In genomic region chr1:189661856-189662255, GRCm38 (mm10) we compare ENCODE assay signal across 8 mouse cellular contexts. TPM values are rescaled to one million over a fixed set of nuclear protein-coding genes. Genes with fewer than 3 reads are reported as not detected.
A peak's percentile ranks its signal among the peaks of the same experiment; 100 is the strongest.
DNase-seq lines count a peak whose midpoint lies in the region; ATAC-seq and TF ChIP-seq lines count a peak whose summit lies in the region.

No protein-coding gene starts in this region.

- peak; percentile 69 for TF ChIP-seq CTCF in heart, postnatal 0 days (IDR thresholded peaks at IDR 0.05; ENCODE audit: low read depth)
- peak; percentile 56; the same call in 1 of the 2 replicates for TF ChIP-seq CTCF in brain, embryonic 14.5 days (IDR thresholded peaks at IDR 0.05; ENCODE audit: borderline replicate concordance, extremely low read depth, insufficient read depth, insufficient read length)

- no peak overlapping the region for H3K27ac ChIP-seq in heart, postnatal 0 days (ENCODE audit: low read depth)
- H3K27ac ChIP-seq in forebrain, embryonic 11.5 days (ENCODE audit: low read depth, low read length), result no peak overlapping the region

- no peak for ATAC-seq in heart, postnatal 0 days (ENCODE audit: insufficient read depth, low read depth)
- no peak for ATAC-seq in forebrain, embryonic 11.5 days (replicated peaks; ENCODE audit: low FRiP score)

- peaks cover 57% of the 10 kb centered on the region for H3K36me3 ChIP-seq in heart, postnatal 0 days (replicated peaks; ENCODE audit: control insufficient read depth, insufficient read depth, low read length)
- peaks cover 8% of the 10 kb centered on the region; the same call in 1 of the 2 replicates for H3K36me3 ChIP-seq in forebrain, embryonic 11.5 days (ENCODE audit: control insufficient read depth, insufficient read depth, low read length)

- H3K27me3 ChIP-seq in heart, postnatal 0 days (ENCODE audit: control insufficient read depth, insufficient read depth, low read length), result no peaks in the 10 kb centered on the region
- no peaks in the 10 kb centered on the region for H3K27me3 ChIP-seq in forebrain, embryonic 11.5 days (ENCODE audit: control insufficient read depth, insufficient read depth, low read length)

- no peak overlapping the region for H3K4me2 ChIP-seq in heart, postnatal 0 days (ENCODE audit: low read depth, low read length)
- no peak overlapping the region for H3K4me2 ChIP-seq in forebrain, embryonic 11.5 days (ENCODE audit: low read depth, low read length, severe bottlenecking)

- TF ChIP-seq POLR2A in brain, embryonic 14.5 days (IDR thresholded peaks at IDR 0.05; ENCODE audit: borderline replicate concordance, extremely low read depth, insufficient read depth, insufficient read length, poor library complexity, severe bottlenecking), result no peak

- H3K4me1 ChIP-seq in heart, postnatal 0 days (ENCODE audit: control insufficient read depth, insufficient read depth), result no peaks in the 10 kb centered on the region
- H3K4me1 ChIP-seq in forebrain, embryonic 11.5 days (replicated peaks; ENCODE audit: control insufficient read depth, insufficient read depth, low read length), result no peaks in the 10 kb centered on the region

- no peak overlapping the region for H3K4me3 ChIP-seq in heart, postnatal 0 days (ENCODE audit: low read depth, low read length)
- no peak overlapping the region for H3K4me3 ChIP-seq in forebrain, embryonic 11.5 days (ENCODE audit: low read depth, low read length)

- no peaks in the 10 kb centered on the region for H3K9me3 ChIP-seq in heart, postnatal 0 days (replicated peaks; ENCODE audit: control insufficient read depth, low read length)
- no peaks in the 10 kb centered on the region for H3K9me3 ChIP-seq in forebrain, embryonic 11.5 days (ENCODE audit: control insufficient read depth, low read length)

- TF ChIP-seq EP300 in heart, postnatal 0 days (IDR thresholded peaks at IDR 0.05; ENCODE audit: low read depth), result no peak

- no peak overlapping the region for H3K9ac ChIP-seq in heart, postnatal 0 days (replicated peaks; ENCODE audit: low read depth, low read length)
- H3K9ac ChIP-seq in forebrain, embryonic 11.5 days (ENCODE audit: low read length), result no peak overlapping the region

- peak; percentile 36 for DNase-seq in heart, postnatal 0 days (ENCODE audit: low spot score)
- DNase-seq in heart, adult 11 months, result no peak
- DNase-seq in spleen, postnatal 36 days (ENCODE audit: low spot score in 2 of 2), result peak; percentile 16 to 23
- DNase-seq in spleen, postnatal 4 days (ENCODE audit: low spot score in 2 of 2), result no peak
- DNase-seq in brain, embryonic 14.5 days (ENCODE audit: low read depth), result peak; percentile 69
- peak; percentile 61 for DNase-seq in induced T-regulatory cell, adult 2 months (ENCODE audit: low read depth)
- DNase-seq in retina, postnatal 1 day, result peak; percentile 58
- DNase-seq in forebrain, embryonic 11.5 days (ENCODE audit: low spot score), result no peak

RNA-seq across cellular contexts. Expression of gene Cenpf, which starts 26.0 kb away (rescaled TPM):
- 11.1 and 11.2 TPM in 2 replicates for total RNA-seq in heart, postnatal 0 days (2014; rRNA removed; ENCODE audit: low replicate concordance)
- polyA plus RNA-seq in heart, postnatal 0 days (2015; fragmentation: Nextera tagmentation; extraction: Ambion mirVana), result 23.2 and 26.7 TPM in 2 replicates
- 10.9 and 11.3 TPM in 2 replicates for polyA plus RNA-seq in brain, embryonic 14.5 days (2012; rRNA removed)
- 127 and 150 TPM in 2 replicates for polyA plus RNA-seq in forebrain, embryonic 11.5 days (2014; fragmentation: Nextera tagmentation; extraction: Ambion mirVana)

Comparison
In these comparisons a context has a peak if more than half of its experiments do, and no peak if none do; other contexts are left out.
1. DNase-seq: peak in heart, postnatal 0 days (single experiment), spleen, postnatal 36 days (2 of 2), brain, embryonic 14.5 days (single experiment), induced T-regulatory cell, adult 2 months (single experiment) and retina, postnatal 1 day (single experiment); none in heart, adult 11 months (single experiment), spleen, postnatal 4 days (0 of 2) and forebrain, embryonic 11.5 days (single experiment).